In genomic region chr5:33623766-33624165, GRCm38 (mm10) we compare ENCODE assay signal across 19 mouse cellular contexts.
"Had no signal": no experiment of that assay in that cellular context is flagged by ENCODE, and none has a peak within 500 bp of the region (broad histone marks: within the 10 kb centered on the region; RNA-seq: fewer than 3 reads in every experiment).

No protein-coding gene starts in this region.

- H3K36me3 ChIP-seq: limb, embryonic 15.5 days had no signal

- H3K9ac ChIP-seq: limb, embryonic 12.5 days; limb, embryonic 15.5 days; liver, embryonic 14.5 days; liver, postnatal 0 days; lung, embryonic 14.5 days had no signal

- DNase-seq: kidney, adult 18-20 months; kidney, adult 9 months; kidney, postnatal 14 days; kidney, postnatal 4 days; left cerebral cortex, postnatal 4 days; liver, postnatal 0 days; lung, embryonic 14.5 days; thymus, adult 18-20 months; thymus, postnatal 36 days had no signal

- H3K9me3 ChIP-seq: limb, embryonic 12.5 days; limb, embryonic 15.5 days; midbrain, embryonic 10.5 days had no signal

- H3K27ac ChIP-seq: limb, embryonic 12.5 days; limb, embryonic 15.5 days; liver, embryonic 14.5 days; macrophage; midbrain, embryonic 10.5 days; stomach, postnatal 0 days had no signal

- H3K4me3 ChIP-seq: limb, embryonic 12.5 days; limb, embryonic 15.5 days; midbrain, embryonic 10.5 days had no signal

- H3K27me3 ChIP-seq: limb, embryonic 12.5 days; limb, embryonic 15.5 days had no signal

- ATAC-seq: inflammation-experienced regulatory T-cells, adult 6 months; intestine, embryonic 16.5 days; liver, postnatal 0 days; lung, postnatal 0 days had no signal

- H3K4me2 ChIP-seq: limb, embryonic 12.5 days; limb, embryonic 15.5 days; liver, embryonic 11.5 days; lung, embryonic 14.5 days had no signal
